Mouse (Mus musculus): ENCODE measurements around the gene Pex5.

GRCm38 (mm10) chr6:124458505-124458904 lies 43.6 kb upstream of the Pex5 start:
- TF ChIP-seq CTCF (IDR thresholded peaks at IDR 0.05; ENCODE audit: insufficient read depth, low read depth, low read length) (no peak), POLR2A (IDR thresholded peaks at IDR 0.05; ENCODE audit: insufficient read depth, low read depth, low read length) (no peak)

Measured in olfactory bulb, adult 2 months (tissue).